Mouse (Mus musculus) frontal cortex, postnatal 10 days (tissue): Measurements from ENCODE around the gene Fkbp8.
A peak's percentile ranks its signal among the peaks of the same experiment; 100 is the strongest.
"Not testable (repeated sequence)": the region's sequence is repeated elsewhere in the genome, so short reads cannot be mapped to it uniquely, and the experiment has no call there.

Source experiments
- DNase-seq, 2 experiments: peaks; one replicate each; pipeline ENCODE4 v3.0.0; 2022; ENCODE audit warnings: low spot score in 2 of 2, mixed read lengths in 1 of 2

Fkbp8 gene

DNA sequence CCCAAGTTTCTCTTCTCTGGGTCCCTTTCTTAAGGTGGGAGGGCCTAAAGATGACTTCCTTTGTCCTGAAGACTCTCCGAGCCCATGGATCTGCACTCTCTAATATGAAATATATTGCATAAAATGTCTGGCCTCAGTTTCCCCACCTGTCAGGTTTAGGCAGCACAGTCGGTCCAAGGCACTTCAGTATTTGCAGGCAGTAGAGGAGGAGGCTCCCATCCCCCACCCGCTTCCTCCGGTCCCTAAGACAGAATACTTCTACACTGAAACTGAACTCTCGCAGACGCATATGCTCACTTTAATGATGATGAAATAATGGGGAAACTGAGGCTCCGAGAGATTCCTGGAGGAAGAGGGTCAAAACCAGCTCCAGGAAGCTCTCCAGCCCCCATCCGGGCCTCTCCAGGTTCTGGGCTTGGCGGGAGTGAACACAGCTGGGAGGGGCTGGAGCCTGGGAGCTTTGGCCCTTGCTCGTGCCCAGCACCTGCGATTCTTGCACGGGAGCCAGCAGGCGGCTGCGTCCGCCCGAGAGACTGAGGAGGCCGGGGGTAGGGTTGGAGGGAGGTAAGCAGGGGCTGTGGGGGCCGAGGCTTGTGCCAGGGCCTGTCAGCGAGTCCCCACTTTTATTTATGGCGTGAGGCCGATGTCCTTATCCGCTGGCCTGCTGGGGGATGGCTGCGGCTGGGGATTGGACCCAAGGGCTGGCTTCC, 25.5 kb upstream of the Fkbp8 start:
- DNase-seq = no peak

DNA sequence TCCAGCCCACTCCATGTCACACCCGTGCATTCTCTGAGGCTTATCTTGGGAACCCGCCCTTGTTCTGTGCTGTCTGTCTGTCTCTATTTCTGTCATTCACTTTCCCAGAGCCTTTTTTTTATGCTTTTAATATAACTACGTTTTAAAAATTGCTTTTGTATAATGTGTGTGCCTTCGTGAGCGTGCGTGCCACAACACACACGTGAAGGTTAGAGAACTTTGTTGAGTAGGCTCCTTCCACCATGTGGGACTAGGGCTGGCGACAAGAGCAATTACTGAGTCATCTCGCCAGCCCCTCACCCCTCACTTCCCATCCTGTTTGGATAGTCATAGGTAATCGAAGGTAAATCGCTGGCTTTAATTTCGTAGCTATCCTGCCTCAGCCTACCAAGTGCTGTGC, 25.0 kb upstream of the Fkbp8 start:
- DNase-seq = no peak

GRCm38 (mm10) chr8:70503062-70503750, 24.3 kb upstream of the Fkbp8 start:
- no peak for DNase-seq

DNA sequence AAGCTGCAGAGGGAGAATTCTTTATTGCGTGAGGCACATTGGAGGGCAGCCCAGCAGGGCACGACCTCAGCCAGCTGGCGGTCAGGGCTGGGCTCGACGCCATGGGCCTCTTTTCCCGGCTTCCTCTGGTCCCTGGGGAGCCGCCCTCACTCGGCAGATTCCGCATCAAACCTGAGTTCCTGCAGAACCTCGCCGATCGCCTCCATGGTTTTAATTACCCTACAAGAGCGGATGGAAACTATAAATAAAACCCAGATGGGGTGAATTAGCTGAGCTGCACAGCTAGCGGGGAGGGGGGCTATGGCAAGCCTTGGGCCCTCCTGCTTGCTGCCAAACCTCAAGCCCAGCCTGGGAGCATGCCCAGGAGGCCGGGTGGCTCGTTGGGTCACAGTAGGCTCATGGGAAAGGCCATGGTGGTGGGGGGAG, 23.2 kb upstream of the Fkbp8 start:
- peak in 1 of 2 experiments; percentile 59 for DNase-seq

- DNase-seq = peak in 1 of 2 experiments; percentile 73
Measured at GRCm38 (mm10) chr8:70504851-70505250, 22.7 kb upstream of the Fkbp8 start.

GRCm38 (mm10) chr8:70505698-70506327, 21.7 kb upstream of the Fkbp8 start:
- DNase-seq = no peak

DNA sequence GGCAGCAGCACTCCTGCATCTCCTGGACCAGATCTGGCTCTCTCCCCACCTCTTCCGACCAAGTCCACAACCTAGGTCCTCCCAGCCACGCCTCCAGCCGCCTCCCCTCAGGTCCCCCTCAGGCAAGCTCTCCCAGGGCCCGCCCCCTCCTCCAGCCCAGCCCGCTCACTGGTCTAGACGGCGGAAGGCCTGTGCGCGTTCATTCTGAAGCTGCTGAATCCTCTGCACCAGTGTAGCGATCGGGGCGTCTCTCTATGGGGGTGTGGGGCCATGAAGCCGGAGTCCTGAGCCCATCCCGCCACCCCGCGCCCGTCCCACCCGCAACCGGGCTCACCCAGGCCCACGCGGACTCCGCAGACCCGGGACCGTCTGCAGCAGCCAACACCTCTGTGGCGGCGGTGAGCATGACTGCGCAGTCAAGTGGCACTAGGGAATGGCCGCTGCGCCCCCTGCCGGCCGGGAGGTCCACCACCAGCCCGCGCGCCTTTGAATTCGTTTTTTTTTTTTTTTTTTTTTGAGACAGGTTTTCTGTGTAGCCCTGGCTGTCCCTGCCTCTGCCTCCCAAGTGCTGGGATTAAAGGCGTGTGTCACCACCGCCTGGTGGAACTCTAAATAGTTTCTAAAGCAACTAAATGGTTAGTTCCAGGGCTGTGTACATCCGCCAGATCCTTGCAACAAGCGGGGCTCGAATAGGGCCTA, 21.0 kb upstream of the Fkbp8 start, which contains the start of gene Rex1bd:
TSS of gene Rex1bd (minus strand) at position 425 of the 699 bp plus-strand sequence.
- DNase-seq = peak; percentile 87 to 92

DNA sequence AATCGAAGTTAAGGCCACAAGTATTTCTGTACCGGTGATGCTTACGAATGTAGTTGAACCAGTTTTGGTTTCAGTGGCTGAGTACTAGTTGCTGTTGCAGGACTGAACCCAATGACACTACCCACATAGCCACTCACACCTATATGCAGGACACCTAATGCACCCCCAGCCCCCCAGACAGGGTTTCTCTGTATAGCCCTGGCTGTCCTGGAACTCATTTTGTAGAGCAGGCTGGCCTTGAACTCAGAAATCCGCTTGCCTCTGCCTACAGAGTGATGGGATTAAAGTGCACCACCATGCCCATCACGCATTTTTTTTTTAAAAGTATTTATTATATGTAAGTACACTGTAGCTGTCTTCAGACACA, 20.5 kb upstream of the Fkbp8 start:
- DNase-seq = no peak

DNA sequence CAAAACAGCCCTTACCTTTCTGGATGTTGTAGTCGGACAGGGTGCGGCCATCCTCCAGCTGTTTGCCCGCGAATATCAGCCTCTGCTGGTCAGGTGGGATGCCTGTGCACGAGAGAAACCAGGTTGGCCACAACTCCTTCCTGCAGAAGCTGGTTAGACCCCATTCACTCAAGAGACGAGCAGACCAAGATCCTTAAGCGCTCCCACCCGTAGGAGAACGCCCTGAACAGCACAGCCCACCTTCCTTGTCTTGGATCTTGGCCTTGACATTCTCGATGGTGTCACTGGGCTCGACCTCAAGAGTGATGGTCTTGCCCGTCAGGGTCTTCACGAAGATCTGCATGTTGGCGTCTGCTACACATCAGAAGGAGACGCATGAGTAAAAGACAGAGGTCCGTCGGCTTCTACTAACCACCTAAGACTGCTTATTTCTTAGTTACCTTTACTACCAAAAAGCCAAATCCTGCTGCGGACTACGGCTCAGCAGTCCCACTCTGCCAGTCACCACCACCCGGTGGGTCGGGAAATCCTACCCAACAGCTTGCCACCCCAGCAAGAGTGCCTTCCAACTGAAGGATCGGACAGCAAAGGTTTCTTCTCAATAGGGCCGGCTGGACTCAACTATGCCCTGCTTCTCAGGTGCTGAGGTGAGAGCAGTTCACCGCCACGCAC, 18.1 kb upstream of the Fkbp8 start:
- no peak for DNase-seq

DNA sequence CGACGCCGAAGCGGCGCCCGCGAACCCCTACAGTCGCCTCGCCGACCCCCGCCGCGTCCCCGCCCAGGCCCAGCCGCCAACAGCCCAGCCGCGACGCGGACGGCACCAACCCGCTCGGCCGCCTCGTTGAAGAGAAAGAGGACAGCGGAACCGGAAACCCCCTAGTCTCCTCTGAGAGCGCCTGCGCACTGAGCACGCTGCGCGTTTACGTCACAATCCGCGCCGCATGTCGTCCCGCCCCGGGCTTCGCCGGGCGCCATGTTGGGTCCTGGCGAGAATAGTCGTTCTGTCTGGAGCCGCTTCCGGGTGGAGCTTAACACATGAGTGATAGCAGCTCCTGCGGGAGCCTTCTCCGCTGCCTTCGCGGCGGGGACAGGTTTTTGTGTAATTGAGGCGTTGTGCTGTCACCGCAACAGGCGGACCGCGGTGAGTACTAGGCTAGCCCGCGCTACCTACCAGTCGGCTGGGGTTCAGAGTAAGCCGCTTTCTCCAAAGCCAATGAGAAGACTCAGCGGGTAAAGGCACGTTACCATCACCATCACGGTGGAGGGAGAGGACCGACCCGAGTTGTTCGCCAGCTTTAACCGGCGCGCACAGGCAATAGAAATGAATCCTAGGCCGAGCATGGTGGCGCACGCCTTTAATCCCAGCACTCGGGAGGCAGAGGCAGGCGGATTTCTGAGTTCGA, 17.2 kb upstream of the Fkbp8 start, which contains the start of gene Uba52:
TSS of gene Uba52 (minus strand) at position 574 of the 688 bp plus-strand sequence.
- DNase-seq = peak; percentile 95 to 98

DNA sequence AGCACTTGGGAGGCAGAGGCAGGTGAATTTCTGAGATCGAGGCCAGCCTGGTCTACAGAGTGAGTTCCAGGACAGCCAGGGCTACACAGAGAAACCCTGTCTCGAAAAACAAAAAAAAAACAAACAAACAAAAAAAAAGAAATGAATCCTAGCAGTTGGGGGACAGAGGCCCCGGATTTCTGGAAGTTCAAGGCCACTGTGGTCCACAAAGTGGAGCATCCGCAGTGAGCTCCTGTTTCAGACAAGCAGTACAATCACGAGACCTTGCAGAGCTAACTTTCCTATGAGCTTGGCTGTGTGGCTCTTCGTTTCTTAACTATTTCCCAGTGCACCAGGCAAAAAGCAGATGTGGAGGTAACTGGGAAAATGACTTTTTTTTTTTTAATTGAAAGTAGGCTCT, 16.4 kb upstream of the Fkbp8 start:
- DNase-seq = not testable (repeated sequence)

- DNase-seq = no peak
Measured at GRCm38 (mm10) chr8:70511770-70512169, 15.8 kb upstream of the Fkbp8 start.

DNA sequence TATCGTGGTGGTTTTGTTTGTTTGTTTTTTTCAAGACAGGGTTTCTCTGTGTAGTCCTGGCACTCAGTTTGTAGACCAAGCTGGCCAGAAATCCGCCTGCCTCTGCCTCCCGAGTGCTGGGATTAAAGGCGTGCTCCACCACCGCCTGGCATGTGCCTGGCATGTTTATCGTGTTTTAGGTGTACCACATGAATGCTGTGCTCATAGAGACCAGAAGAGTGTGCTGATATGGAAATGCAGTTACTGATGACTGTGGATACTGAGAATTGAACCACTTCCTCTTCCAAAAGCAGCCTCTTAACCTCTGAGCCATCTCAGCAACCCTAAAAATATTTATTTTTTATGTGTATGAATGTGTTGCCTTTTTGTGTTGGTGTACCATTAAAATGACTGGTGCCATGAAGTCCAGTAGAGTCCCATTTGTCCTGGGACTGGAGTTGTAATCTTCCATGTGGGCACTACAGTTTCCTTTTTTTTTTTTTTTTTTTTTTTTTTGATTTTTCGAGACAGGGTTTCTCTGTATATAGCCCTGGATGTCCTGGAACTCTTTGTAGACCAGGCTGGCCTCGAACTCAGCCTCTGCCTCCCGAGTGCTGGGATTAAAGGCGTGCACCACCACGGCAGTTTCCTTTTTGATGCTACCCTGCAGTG, 15.1 kb upstream of the Fkbp8 start:
- no peak for DNase-seq

DNA sequence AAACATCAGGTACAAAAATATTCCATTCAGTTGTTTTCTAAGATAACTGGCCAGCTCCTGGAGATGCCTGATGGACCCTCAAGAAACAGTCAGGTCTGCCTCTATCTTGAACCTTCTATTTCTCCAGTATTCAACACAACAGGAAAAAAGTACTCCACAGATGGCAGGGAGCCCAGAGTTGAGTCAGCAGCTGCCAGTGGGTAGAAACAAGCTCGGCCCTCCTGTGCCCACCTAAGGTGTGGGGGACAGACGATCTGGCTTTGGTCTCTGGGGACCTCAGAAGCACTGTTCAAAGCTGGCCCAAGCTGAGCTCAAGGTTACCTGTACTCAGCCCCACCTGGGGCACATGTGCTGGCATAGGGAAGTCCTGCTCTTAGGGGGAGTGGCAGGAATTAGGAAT, 14.1 kb upstream of the Fkbp8 start:
- no peak for DNase-seq

GRCm38 (mm10) chr8:70517940-70518643, 9.4 kb upstream of the Fkbp8 start:
- DNase-seq = no peak

DNA sequence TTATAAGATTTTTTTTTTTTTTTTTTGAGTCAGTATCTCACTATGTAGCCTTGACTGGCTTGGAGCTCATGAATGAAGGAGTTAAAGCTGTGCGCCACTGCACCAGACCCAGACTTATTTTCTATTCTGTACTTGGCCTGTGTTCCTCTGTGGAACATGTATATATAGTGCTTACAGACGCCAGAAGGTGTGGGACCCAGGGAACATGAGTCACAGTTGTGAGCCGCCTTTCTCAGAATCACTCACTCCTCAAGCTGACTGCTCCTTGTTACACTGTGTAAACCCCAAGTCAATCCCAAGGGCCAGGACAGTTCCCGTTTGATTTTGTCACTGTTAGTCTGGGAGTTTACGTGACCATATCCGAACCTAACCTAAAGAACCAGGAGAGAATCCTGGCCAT, 8.5 kb upstream of the Fkbp8 start:
- DNase-seq = no peak

DNA sequence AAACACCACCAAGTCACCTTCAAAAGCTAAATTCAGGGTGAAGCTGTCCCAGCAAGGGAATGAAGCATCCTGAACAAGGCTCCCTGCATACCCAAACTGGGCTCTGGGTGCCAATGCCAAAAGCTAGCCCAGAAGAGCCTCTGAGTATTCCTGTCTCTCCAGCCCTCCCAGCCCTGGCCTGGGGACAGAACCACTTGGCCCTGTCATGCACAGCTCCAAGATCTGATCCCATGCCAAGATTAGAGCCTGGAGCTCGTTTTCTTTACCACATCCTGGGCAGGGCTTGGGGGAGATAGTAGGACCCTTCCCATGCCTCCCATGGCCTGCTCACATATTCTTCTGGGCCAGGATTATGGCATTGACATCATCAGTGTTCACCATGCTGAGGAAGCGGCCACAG, 7.9 kb upstream of the Fkbp8 start:
- DNase-seq = no peak

DNA sequence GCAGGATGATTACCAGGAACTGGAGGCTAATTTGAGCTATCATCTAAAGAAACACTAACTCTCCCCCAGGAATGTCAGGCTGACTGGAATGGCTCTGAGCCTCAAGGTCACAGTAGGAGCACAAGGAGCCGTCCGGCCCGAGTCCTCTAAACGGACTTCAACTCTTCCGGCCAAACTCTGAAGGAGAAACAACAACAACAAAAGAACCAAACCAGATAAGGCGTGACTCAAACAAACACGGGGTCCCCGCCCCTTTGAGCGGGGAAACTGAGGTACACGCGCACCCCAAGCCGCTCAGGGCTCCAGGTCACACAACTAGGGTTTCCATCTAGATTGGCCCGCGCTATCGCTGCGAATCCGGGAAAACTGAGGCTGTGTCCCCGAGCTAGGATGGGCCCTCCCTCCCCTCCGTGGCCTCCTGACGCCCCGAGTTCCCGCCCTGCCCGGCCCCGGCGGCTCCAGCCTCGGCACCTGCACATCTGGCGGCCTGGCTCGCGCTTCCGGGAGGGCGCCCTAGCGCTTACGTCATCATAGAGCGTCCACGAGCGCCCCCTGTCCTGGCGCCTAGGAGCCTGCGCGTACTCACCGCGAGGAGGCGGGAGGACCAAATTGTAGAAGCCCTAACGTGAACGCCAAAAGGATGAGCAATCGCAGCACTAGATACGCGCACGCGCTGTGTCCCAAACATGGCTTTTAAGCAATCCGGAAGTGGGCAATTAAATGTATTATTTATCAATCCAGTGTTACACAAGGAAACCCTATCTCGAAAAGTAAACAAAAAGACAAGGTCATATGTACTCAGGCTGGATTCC, 4.7 kb upstream of the Fkbp8 start:
- DNase-seq = peak; percentile 92 to 95

GRCm38 (mm10) chr8:70527111-70527511, 413 bp upstream of the Fkbp8 start:
- DNase-seq = no peak
